Mouse (Mus musculus): ENCODE measurements around the gene Greb1.

DNA sequence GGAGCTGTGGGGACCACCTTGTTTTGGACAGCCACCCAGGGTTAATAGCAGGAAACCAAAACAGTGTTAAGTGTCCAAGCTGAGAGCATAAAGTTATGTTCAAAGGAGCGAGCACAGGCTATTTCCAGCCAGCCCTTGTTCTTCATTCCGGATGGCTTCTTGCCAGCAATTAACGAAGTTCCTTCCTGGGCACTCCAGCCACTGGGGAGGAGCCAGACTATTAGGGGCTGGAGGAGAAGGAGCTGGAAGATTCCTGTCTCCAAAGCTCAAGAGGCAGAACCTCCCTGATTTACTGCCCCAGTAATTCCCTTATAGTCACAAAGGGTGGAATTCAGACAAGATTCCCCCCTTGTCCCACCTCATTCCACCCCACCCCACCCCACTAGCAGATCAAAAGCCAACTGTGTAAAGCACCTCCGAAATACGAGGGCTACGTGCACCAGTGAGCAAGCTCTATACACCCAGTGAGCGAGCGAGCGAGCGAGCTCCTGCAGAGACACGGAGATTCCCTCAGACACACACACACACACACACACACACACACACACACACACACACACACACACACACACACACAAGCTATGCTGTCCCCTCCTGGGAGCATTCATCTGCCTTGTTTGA, 69.5 kb downstream of the Greb1 start:
- TF ChIP-seq CTCF (conservative IDR thresholded peaks at IDR 0.05; ENCODE audit: insufficient read depth, insufficient read length, low read depth, low read length) (no peak), POLR2A (IDR thresholded peaks at IDR 0.05; ENCODE audit: low read depth, low read length) (no peak)

Measured in kidney, adult 2 months (tissue).